Mouse (Mus musculus): ENCODE data around the gene Fam167b. TPM values are rescaled to one million over a fixed set of nuclear protein-coding genes. Genes with fewer than 3 reads are reported as not detected.
"Not testable (repeated sequence)": the region's sequence is repeated elsewhere in the genome, so short reads cannot be mapped to it uniquely, and the experiment has no call there.

The Fam167b gene
- total RNA-seq, 2 experiments from 2014 or later = not detected

DNA sequence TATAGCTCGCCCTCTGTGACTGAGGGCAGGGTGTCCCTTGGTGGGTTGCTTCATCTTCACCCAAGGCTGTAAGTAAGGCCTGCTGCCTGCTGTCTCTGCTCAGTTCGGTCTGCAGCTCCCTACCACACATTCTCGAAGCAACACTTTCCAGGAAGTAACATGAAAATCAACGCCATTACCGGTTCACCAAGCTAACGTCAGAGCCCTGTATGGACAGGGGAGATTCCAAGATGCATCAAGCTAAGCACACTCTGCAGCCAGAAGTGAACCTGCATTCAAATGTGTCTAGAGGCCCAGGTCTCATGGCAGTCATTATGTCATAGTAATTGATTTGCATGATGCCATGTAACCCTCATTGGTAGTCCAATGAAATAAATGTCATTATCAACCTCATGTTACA, 8.3 kb downstream of the Fam167b start:
- ATAC-seq (replicated peaks; ENCODE audit: low FRiP score, low TSS enrichment, poor library complexity, severe bottlenecking) = no peak

DNA sequence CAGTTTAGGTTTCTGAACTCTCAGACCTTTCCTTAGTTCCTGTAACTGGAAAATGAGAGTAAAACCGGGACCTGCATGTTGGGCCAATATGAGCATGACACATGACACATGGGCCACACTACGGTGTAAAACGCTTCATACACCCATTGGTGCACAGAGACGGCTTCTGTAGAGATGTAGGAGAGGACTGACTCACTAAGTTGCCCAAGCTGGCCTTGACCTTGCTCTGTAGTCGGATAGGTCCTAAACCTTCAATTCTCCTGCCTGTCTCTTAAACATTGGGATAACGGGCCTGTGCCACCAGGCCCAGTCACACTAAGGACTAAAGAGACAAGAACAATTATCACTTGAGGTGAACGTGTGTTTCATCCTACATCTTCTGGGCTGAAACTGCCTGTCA, 10.0 kb downstream of the Fam167b start:
- ATAC-seq (replicated peaks; ENCODE audit: low FRiP score, low TSS enrichment, poor library complexity, severe bottlenecking) = no peak

DNA sequence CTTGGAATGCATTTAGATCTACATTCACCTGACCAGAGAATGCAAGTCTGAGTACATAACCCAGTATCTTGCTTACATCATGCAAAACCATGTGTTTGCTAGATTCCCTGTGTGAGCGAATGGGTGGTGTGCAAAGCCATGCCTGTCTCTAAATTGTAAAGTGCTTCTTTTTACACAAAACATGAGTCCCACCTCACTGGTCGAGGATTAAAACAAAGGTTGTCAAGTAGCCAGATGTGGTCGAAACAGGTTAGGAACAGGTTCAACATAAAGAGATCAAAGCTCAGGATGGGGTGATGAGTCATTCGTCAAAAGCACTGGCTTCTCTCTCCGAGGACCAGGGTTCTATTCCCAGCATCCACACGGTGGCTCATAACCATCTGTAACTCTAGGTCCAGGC, 13.2 kb downstream of the Fam167b start:
- ATAC-seq (replicated peaks; ENCODE audit: low FRiP score, low TSS enrichment, poor library complexity, severe bottlenecking) = no peak

DNA sequence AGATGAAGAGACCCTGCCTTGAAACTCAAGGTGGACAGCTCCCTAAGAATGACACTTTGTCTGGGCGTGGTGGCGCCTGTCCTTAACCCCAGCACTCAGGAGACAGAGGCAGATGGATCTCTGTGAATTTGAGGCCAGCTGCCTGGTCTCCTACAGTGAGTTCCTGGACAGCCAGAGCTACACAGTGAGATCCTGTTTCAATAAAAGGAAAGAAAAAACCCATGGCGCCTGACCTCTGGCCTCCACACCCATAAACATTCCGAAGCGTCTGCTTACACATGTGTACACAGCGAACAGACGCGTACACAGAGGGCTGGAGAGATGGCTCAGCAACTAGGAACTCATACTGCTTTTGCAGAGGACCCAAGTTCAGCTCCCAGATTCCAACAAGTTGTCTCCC, 14.6 kb downstream of the Fam167b start:
- no peak for ATAC-seq (replicated peaks; ENCODE audit: low FRiP score, low TSS enrichment, poor library complexity, severe bottlenecking)

GRCm38 (mm10) chr4:129561184-129561583, 17.2 kb downstream of the Fam167b start:
- ATAC-seq (replicated peaks; ENCODE audit: low FRiP score, low TSS enrichment, poor library complexity, severe bottlenecking) = no peak

DNA sequence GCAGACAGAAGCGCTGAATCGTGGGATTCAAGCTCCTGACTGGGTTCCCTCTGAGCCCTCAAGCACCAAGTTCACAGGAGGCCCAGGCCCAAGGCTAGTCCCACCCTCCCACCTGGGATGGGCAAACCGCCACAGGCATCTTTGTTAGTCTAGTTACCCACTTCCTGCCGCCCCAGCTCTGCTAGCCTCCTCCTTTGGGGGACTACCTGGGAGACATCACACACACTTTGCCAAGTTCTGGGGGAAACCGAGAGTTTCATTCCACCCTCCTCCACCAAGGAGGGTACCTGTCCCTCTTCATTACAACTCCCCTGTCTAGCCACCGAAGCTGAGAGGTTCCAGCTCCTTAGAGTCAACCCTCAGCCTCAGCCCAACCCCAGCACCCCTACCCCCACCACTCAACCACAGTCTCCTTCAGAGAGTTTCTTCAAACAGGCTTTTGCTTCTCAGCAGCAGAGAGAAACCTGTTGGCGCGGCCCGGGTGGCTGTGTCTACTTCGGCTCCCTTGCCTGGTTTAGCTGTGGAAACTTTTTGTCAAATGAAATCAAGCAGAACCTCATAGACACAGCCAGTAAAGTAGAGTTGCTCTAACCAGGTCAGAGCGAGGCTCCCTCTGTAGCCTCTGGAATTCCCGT, 19.9 kb downstream of the Fam167b start:
- ATAC-seq (replicated peaks; ENCODE audit: low FRiP score, low TSS enrichment, poor library complexity, severe bottlenecking) = no peak

DNA sequence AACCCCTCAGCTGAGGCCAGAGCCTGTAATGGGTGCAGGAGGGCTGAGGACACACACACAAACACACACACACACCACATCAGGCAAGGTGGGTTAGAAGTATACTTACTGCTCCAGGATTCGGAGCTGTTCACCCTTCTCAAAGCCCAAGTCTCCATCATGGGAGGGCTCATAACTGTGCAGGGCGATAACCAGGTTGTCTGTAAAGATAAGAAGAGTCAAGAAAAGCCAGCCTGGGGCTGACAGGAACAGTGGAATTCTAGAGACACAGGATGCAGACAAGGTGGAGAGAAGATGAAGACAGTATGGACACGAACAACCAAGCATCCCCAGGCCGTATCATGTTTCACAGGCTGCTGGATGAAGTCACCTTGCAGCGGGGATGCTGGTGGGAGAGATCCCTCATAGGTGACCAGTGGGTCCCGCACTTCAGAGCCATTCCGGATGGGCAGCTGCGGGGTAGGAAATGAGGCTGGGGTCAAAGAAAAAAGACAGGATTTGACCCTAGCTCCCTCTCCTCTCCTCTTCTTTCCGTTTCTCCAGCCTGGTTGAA, 21.0 kb downstream of the Fam167b start:
- ATAC-seq (replicated peaks; ENCODE audit: low FRiP score, low TSS enrichment, poor library complexity, severe bottlenecking) = peak; percentile 39

DNA sequence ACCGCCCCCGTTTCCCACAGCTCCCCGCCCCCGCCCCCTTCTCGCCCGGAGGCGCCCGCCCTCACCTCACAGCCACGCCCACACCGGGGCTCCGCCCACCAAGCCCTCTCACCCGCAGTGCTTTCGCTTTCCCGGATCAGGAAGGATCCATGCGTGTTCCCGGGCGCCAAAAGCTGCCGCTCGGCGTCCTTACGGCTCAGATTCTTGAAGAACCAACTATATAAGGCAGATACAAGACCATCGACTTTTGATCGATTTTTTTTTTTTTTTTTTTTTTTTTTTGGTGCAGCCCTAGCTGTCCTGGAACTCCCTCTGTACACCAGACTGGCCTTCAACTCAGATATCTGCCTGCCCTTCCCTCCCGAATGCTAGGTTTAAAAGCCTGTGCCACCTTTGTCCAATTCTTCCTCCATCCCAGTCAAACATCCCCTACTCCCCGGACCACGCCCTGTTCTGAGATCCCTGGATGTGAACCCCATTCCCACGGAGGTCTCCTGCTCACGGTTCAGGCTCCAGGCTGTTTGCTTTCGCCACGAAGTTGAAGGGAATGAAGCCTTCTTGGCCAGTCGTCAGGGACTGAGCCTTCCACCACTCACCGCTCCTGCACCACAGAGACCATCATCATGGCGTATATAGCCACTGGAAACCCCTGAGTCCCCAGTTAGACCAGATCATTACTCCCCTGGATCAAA, 21.7 kb downstream of the Fam167b start:
- peak; percentile 69 for ATAC-seq (replicated peaks; ENCODE audit: low FRiP score, low TSS enrichment, poor library complexity, severe bottlenecking)

DNA sequence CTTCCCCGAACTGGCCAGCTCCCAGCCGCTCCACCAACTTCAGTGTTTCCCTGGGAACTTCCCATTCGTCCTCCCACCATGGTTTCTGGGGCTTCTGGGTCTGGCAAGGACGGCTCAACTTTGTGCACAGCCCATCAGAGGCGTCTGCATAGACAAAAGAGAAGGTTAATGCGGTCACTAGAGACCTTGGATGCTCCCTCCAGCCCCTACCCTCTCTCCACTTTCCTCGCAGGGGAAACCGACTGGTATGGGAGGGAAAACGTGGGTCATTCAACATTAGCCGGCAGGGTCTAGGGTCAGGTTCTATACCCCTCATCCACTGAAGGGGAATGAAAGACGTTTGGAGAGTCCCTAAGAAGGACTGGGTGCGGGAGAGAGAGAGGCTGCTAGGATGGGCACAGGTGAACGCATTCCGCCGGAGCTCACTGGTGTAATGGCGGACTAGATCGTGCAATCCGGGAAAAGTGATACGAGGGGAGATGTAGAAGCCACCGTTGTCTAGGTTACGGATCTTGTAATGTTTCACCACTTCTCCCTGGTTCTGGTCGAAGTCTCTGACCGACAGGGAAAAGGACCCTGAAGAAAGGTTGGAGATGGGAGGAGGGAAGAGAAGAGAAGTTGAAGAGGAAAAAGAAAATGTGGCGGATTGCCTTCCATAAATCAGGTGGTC, 22.4 kb downstream of the Fam167b start:
- ATAC-seq (replicated peaks; ENCODE audit: low FRiP score, low TSS enrichment, poor library complexity, severe bottlenecking) = no peak; the same call in 1 of the 2 replicates

GRCm38 (mm10) chr4:129555421-129555861, 22.9 kb downstream of the Fam167b start:
- peak; percentile 61 for ATAC-seq (replicated peaks; ENCODE audit: low FRiP score, low TSS enrichment, poor library complexity, severe bottlenecking)

DNA sequence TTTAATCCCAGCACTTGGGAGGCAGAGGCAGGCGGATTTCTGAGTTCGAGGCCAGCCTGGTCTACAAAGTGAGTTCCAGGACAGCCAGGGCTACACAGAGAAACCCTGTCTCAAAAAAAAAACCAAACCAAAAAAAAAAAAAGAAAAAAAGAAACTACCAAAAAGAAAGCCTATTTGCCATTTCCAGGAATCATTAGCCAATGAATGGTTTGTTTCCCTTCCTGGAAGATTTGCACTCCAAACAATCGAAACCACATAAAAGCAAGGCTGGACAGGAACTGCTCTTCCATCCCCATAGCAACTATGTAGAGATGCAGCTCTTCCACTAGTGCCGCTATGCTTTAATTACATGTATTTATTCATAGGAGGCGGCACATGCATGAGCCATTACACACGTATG, 23.8 kb downstream of the Fam167b start:
- ATAC-seq (replicated peaks; ENCODE audit: low FRiP score, low TSS enrichment, poor library complexity, severe bottlenecking) = not testable (repeated sequence)

DNA sequence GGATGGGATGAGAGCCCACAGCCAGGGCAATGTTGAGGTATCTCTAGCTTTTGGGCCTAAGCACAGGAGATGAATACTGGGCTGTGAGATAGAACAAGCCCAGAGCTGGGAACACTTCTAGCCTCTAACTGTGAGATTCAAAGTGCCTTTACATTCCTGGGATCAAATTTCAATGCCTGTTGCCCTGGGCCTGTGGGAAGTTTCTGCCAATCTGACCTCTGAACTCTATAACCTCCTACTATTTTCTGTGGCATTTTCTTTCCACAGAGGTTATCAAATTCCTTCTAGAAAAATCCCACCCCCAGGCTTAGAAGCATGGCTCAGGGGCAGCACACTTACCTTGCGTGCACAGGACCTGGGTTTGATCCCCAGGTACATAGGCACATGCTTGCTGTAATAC, 28.1 kb downstream of the Fam167b start:
- no peak for ATAC-seq (replicated peaks; ENCODE audit: low FRiP score, low TSS enrichment, poor library complexity, severe bottlenecking)

GRCm38 (mm10) chr4:129549306-129549705, 29.0 kb downstream of the Fam167b start:
- no peak for ATAC-seq (replicated peaks; ENCODE audit: low FRiP score, low TSS enrichment, poor library complexity, severe bottlenecking)

DNA sequence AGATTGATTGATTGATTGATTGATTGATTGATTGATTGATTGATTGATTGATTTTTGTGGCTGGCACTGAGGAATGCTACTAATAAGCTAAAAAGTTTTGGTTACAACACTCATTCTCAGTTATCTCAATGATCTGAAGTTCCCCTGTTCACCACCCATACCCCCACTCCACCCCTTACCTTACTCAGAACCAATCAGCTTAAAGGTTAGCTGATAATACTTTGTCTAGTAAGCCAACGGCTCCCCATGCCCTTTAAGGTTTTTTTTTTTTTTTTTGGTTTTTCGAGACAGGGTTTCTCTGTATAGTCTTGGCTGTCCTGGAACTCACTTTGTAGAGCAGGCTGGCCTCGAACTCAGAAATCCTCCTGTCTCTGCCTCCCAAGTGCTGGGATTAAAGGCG, 30.7 kb downstream of the Fam167b start:
- ATAC-seq (replicated peaks; ENCODE audit: low FRiP score, low TSS enrichment, poor library complexity, severe bottlenecking) = not testable (repeated sequence)

DNA sequence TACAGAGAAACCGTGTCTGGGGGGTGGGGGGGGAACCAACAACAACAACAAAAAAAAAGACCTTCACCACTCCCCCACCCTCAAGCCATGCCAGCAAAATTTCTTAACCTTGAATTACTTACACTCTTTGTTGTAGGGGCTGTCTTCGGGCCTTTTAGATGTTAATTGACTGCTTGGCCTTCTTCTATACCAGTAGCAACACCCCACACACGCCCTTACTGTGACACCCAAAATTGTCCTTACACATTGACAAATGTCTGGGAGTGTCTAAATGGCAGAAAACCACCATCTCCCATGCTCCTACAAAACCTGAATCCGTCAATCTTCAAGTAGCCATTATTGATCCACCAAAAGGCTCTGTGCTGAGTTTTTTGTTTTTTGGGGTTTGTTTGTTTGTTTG, 34.2 kb downstream of the Fam167b start:
- no peak for ATAC-seq (replicated peaks; ENCODE audit: low FRiP score, low TSS enrichment, poor library complexity, severe bottlenecking)

GRCm38 (mm10) chr4:129542592-129543141, 35.7 kb downstream of the Fam167b start, which contains the start of gene Hdac1:
Gene Hdac1, minus strand, starts transcription at chr4:129542713.
- ATAC-seq (replicated peaks; ENCODE audit: low FRiP score, low TSS enrichment, poor library complexity, severe bottlenecking) = peak; percentile 96

DNA sequence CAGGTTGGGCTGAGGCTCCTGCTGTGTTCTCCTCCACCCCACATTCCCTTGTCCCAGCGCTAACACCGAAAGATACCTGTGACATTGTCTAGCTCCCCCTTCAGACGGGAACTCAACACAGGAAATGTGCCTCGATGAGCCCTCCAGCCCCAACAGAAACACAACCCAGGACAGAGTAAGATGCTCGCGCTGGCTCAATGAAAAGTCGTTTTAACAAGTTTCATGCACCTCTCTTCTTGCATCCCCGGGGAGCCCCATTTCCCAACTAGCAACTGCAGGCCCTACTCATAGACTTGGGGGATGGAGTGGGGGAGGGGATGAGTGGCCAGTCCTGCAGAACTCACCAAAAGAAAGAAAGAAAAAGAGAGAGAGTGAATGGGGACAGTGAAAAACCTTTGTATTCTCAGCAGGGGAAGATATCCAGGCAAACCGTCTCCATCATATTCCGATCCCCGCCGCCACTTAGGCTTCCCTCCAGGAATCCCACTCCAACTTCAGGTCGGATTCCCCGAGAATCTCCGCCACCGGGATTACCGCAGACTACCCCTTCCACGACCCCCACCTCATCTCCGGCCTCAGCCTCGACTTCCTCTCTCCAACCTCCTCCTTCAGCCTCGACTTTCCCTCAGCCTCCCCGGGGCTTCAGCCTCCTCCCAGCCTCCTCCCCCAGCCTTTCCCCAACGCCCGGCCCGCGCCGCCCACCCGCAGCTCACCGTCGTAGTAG, 36.3 kb downstream of the Fam167b start:
- ATAC-seq (replicated peaks; ENCODE audit: low FRiP score, low TSS enrichment, poor library complexity, severe bottlenecking) = peak; percentile 27; the same call in 1 of the 2 replicates

- 0 out of 2 replicates have a peak, but pooled peaks have one; percentile 40 for ATAC-seq (replicated peaks; ENCODE audit: low FRiP score, low TSS enrichment, poor library complexity, severe bottlenecking)
Observed at GRCm38 (mm10) chr4:129540012-129540411, 38.3 kb downstream of the Fam167b start.

DNA sequence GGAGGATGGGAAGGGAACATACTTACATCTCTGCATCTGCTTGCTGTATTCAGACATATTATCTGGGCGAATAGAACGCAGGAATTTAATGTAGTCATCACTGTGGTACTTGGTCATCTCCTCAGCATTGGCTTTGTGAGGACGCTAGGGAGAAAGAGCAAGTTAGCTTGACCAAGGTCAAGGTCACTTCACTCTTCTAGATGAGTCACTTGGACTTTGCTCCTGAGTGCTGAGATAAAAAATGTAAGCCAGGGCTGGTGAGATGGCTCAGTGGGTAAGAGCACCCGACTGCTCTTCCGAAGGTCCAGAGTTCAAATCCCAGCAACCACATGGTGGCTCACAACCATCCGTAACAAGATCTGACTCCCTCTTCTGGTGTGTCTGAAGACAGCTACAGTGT, 49.4 kb downstream of the Fam167b start:
- not testable (repeated sequence) for ATAC-seq (replicated peaks; ENCODE audit: low FRiP score, low TSS enrichment, poor library complexity, severe bottlenecking)

All from megakaryocyte-erythroid progenitor cell, adult 5-6 weeks (primary cell).